Mouse (Mus musculus): Measurements from ENCODE around the gene Serpina3c.

- TF ChIP-seq CTCF (IDR thresholded peaks at IDR 0.05; ENCODE audit: low read depth) (no peak), EP300 (IDR thresholded peaks at IDR 0.05; ENCODE audit: low read depth) (no peak)
Measured at GRCm38 (mm10) chr12:104123996-104124395, 29.7 kb downstream of the Serpina3c start.

Measured in liver, postnatal 0 days (tissue).